Mouse (Mus musculus) stomach, embryonic 16.5 days (tissue): ENCODE measurements at regions not wholly inside any gene's neighbourhood (a gene's known extent, or its start where the extent isn't known, plus 50 kb on each side); places are given as distances from the start of the nearest gene placed in this dataset.

ENCODE experiments used
- ATAC-seq: fragments of 200-750 bp; cut with Nextera tagmentation; 2 replicates; pipeline ENCODE4 v1.8.0; 2017; ENCODE audit warnings: moderate number of reproducible peaks, moderate TSS enrichment; ENCODE audit not compliant: insufficient read depth, low FRiP score
- H3K27ac ChIP-seq: fragments of 300-500 bp; sonication (generic); 2 replicates; pipeline ENCODE4 v1.5.1; 2014; ENCODE audit warnings: low read length
- H3K27me3 ChIP-seq: fragments of 300-500 bp; sonication (generic); 2 replicates; pipeline ENCODE4 v1.6.1; 2014; ENCODE audit warnings: low read length, control low read depth, mixed read lengths; ENCODE audit not compliant: control insufficient read depth, insufficient read depth
- H3K36me3 ChIP-seq: fragments of 300-500 bp; sonication (generic); 2 replicates; pipeline ENCODE4 v1.6.1; 2014; ENCODE audit warnings: low read length; ENCODE audit not compliant: control insufficient read depth, insufficient read depth
- H3K4me1 ChIP-seq: fragments of 300-500 bp; sonication (generic); 2 replicates; pipeline ENCODE4 v1.6.1; 2014; ENCODE audit warnings: low read length, control low read depth, mixed read lengths; ENCODE audit not compliant: control insufficient read depth, insufficient read depth
- H3K4me2 ChIP-seq: fragments of 300-500 bp; sonication (generic); 2 replicates; pipeline ENCODE4 v1.6.1; 2014; ENCODE audit warnings: low read depth, low read length, mixed read lengths
- H3K4me3 ChIP-seq: fragments of 300-500 bp; sonication (generic); replicated peaks from 2 replicates; pipeline ENCODE4 v1.5.1; 2014; ENCODE audit warnings: mild to moderate bottlenecking, low read length
- H3K9ac ChIP-seq: fragments of 300-500 bp; sonication (generic); 2 replicates; pipeline ENCODE4 v1.6.1; 2014; ENCODE audit warnings: low read length
- H3K9me3 ChIP-seq: fragments of 300-500 bp; sonication (generic); replicated peaks from 2 replicates; pipeline ENCODE4 v1.6.1; 2016; ENCODE audit warnings: low read length, control low read depth; ENCODE audit not compliant: control insufficient read depth
- WGBS: fragments of 180-500 bp; shearing (Covaris S2); extraction: QIAGEN DNeasy Blood & Tissue Kit; methylation state at CpG from one replicate; pipeline ENCODE4 v1.1.7; 2014; 5-methylcytosine and 5-hydroxymethylcytosine counted together

DNA sequence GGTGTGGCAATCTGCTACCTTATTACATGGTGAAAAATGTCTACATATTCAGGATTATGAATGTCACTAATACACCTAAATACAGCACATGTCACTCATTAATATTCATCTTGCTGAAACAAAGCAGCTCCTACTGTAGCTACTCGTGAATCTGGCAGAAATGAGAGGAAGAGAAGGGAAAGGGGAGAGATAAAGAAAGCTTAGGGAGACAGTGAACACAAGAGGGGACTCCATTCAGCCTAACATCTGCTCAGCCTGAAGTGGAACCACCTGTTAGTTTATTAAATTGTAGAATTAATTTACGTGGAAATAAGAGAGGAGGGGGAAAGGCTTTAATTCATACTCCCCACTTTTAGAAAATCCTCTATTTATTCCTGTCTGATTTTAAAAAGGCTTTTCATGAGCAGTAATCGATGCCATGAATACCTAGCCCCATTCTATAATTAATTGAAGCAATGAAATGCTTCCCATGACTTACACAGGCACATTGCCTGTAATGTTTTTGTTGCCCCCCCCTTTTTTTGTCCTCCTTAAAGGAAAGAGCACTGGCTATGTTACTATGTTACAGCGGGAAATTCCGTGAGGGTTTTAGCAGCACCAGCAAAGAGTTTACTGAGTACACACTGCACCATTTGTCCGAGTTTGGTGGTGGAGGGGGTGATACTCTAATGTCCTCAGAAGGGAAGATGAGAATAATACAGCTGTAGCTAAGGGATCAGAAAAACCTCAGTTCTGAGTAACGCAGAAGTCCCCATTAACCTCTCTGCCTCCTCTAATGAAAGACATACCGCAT is 319.2 kb upstream of the Rsrc1 start:
- ATAC-seq, result no peak
- 64% methylated on average over 8 of the region's 8 CpGs for WGBS

GRCm38 (mm10) chr3:66683589-66684286 is 297.5 kb upstream of the Rsrc1 start:
- no peaks in the 10 kb centered on the region for H3K9me3 ChIP-seq
- no peak overlapping the region for H3K9ac ChIP-seq
- H3K4me2 ChIP-seq, result no peak overlapping the region
- H3K27me3 ChIP-seq, result no peaks in the 10 kb centered on the region
- no peak overlapping the region for H3K4me3 ChIP-seq
- ATAC-seq, result no peak
- H3K4me1 ChIP-seq, result no peaks in the 10 kb centered on the region
- 33% methylated on average over 8 of the region's 8 CpGs for WGBS
- H3K27ac ChIP-seq, result no peak overlapping the region
- no peaks in the 10 kb centered on the region for H3K36me3 ChIP-seq

More for the DNA sequence above, 319.2 kb upstream of the Rsrc1 start:
- Histone ChIP-seq H3K27ac (no peak overlapping the region), H3K4me2 (no peak overlapping the region), H3K27me3 (no peaks in the 10 kb centered on the region), H3K4me1 (no peaks in the 10 kb centered on the region), H3K36me3 (no peaks in the 10 kb centered on the region), H3K9me3 (no peaks in the 10 kb centered on the region), H3K4me3 (no peak overlapping the region), H3K9ac (no peak overlapping the region)

DNA sequence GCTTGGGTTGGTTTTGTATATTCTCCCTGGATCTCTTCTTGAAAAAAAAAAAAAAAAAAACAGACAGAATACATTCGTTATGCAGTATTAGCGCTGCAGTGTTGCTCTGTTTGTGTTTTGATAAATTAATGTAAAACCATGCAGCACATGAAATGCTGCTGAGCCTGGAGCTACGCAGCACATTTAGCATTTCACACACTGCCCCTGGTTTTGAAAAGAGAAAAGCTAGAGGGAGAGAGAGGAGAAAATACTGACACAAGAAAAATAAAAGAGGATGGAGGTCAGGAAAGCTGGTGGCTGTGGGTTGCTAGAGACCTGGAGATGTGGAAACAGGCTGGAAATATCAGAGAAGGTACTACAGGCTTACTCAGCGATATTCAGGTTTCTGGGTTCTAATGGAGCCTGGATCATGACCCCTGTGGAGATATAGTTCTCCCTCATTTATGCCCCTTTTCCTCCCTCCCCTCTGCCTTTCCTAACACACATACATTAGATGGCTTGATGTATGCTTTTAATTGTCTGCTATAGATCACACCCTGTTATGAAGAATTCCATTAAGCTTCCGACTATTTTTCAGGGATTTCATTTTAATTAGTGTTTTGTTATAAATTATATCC is 296.8 kb upstream of the Rsrc1 start:
- Histone ChIP-seq H3K9me3 (no peaks in the 10 kb centered on the region), H3K27ac (no peak overlapping the region), H3K9ac (no peak overlapping the region), H3K4me3 (no peak overlapping the region), H3K27me3 (no peaks in the 10 kb centered on the region), H3K4me1 (no peaks in the 10 kb centered on the region), H3K36me3 (no peaks in the 10 kb centered on the region), H3K4me2 (no peak overlapping the region)
- WGBS, result 54% methylated on average over 5 of the region's 5 CpGs
- no peak for ATAC-seq

DNA sequence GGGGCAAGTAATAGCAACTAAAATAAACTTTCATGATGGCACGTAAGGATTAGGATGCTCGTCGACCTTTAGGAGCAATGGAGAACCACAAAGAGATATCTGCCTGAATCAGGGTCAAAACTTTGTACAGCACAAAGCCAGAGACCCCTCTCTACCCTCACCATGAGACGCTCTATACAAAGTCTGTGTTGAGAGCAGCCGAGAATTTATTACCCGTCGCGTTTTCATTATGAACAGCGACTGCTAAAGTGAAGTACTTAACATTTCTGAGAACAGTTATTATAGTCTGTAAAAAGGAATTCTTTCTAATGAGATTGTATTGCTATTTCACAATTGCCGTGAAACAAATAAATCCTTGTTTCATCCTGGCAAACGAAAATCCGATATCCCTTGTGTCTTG is 296.1 kb upstream of the Rsrc1 start:
- Histone ChIP-seq H3K27me3 (no peaks in the 10 kb centered on the region), H3K36me3 (no peaks in the 10 kb centered on the region), H3K4me1 (no peaks in the 10 kb centered on the region), H3K4me2 (no peak overlapping the region), H3K9me3 (no peaks in the 10 kb centered on the region), H3K4me3 (no peak overlapping the region), H3K9ac (no peak overlapping the region), H3K27ac (no peak overlapping the region)
- WGBS, result 68% methylated on average over 12 of the region's 12 CpGs
- no peak for ATAC-seq

DNA sequence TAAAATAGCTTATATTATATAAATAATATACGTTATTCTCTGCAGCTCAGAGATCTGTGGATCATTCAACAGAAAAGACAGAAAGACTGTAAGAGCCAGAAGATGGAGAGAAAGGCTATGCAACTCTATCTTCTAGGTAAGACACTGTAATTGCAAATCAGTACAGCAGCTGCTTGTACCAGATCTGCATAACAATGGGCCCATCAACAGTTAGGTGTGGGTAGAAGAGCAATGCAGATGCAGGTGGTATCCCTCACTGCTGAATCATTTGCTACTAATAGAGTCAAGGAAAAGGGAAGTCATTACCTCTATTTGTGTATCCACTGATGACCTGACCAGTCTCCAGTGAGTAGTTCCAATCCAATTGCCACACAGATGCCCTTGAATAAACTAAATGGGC is 294.1 kb upstream of the Rsrc1 start:
- H3K9ac ChIP-seq, result no peak overlapping the region
- H3K36me3 ChIP-seq, result no peaks in the 10 kb centered on the region
- ATAC-seq, result no peak
- no peaks in the 10 kb centered on the region for H3K27me3 ChIP-seq
- H3K9me3 ChIP-seq, result no peaks in the 10 kb centered on the region
- WGBS, result 50% methylated on average over 1 of the region's 1 CpGs
- no peak overlapping the region for H3K27ac ChIP-seq
- no peak overlapping the region for H3K4me2 ChIP-seq
- H3K4me1 ChIP-seq, result no peaks in the 10 kb centered on the region
- no peak overlapping the region for H3K4me3 ChIP-seq

DNA sequence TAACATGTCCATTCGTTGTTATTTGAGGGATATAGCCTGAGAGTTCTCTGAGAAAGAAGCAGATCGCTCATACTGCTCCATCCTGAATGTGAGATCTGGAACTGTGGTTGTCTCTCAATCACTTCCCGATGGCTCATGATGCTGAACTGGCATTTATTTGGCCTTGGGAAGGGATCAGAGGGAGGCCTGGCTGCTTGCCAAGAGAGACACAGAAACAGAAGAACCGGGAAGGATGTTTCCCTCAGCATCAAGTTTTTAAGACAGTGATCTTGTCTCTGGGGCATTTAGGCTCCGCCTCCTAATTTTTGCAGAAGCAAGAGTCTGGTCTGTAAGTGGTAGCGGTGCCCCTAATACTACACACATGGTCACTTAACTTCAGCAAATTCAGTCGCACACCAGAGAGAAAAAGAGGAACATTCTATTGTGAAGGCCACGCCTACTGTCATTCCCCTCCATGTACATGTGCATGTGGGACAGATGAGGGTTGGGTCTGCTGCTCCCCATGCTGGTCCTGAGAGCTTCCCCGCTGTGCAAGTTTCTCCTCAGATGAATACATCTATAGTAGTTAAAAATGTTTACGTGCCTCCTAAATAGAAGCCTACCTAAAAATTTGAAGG is 290.2 kb upstream of the Rsrc1 start:
- Histone ChIP-seq H3K27ac (no peak overlapping the region), H3K4me2 (no peak overlapping the region), H3K36me3 (no peaks in the 10 kb centered on the region), H3K27me3 (no peaks in the 10 kb centered on the region), H3K4me3 (no peak overlapping the region), H3K4me1 (no peaks in the 10 kb centered on the region), H3K9me3 (no peaks in the 10 kb centered on the region), H3K9ac (no peak overlapping the region)
- no peak for ATAC-seq
- 73% methylated on average over 10 of the region's 10 CpGs for WGBS

- no peaks in the 10 kb centered on the region for H3K4me1 ChIP-seq
- H3K9me3 ChIP-seq, result no peaks in the 10 kb centered on the region
- no peak overlapping the region for H3K4me3 ChIP-seq
- H3K4me2 ChIP-seq, result no peak overlapping the region
- no peak overlapping the region for H3K9ac ChIP-seq
- H3K27me3 ChIP-seq, result no peaks in the 10 kb centered on the region
- no peak for ATAC-seq
- H3K36me3 ChIP-seq, result no peaks in the 10 kb centered on the region
- H3K27ac ChIP-seq, result no peak overlapping the region
- WGBS, result 89% methylated on average over 2 of the region's 2 CpGs
Observed at GRCm38 (mm10) chr3:66695125-66695524, 286.1 kb upstream of the Rsrc1 start.

GRCm38 (mm10) chr3:66695661-66696253 is 285.4 kb upstream of the Rsrc1 start:
- WGBS, result 85% methylated on average over 6 of the region's 6 CpGs
- ATAC-seq, result no peak
- no peak overlapping the region for H3K9ac ChIP-seq
- no peaks in the 10 kb centered on the region for H3K4me1 ChIP-seq
- H3K27me3 ChIP-seq, result no peaks in the 10 kb centered on the region
- no peak overlapping the region for H3K27ac ChIP-seq
- no peak overlapping the region for H3K4me2 ChIP-seq
- no peaks in the 10 kb centered on the region for H3K9me3 ChIP-seq
- H3K4me3 ChIP-seq, result no peak overlapping the region
- no peaks in the 10 kb centered on the region for H3K36me3 ChIP-seq
